Mouse (Mus musculus): ENCODE data around the gene Ykt6. TPM values are rescaled to one million over a fixed set of nuclear protein-coding genes. Genes with fewer than 3 reads are reported as not detected.
"Not testable (repeated sequence)": the region's sequence is repeated elsewhere in the genome, so short reads cannot be mapped to it uniquely, and the experiment has no call there.

Gene Ykt6
- polyA plus RNA-seq, 1 experiment from 2014 or later = 23.2 TPM

GRCm38 (mm10) chr11:6000961-6001682, 45.6 kb downstream of the Ykt6 start:
- H3K9me3 ChIP-seq (ENCODE audit: control insufficient read depth, low read depth, low read length) = no peaks in the 10 kb centered on the region
- no peaks in the 10 kb centered on the region for H3K36me3 ChIP-seq (ENCODE audit: control insufficient read depth, insufficient read depth, low read length)
- H3K4me1 ChIP-seq (ENCODE audit: control insufficient read depth, insufficient read depth, low read length) = peaks cover 25% of the 10 kb centered on the region
- no peak overlapping the region for H3K9ac ChIP-seq (replicated peaks; ENCODE audit: low read depth, low read length)
- peak; percentile 11; the same call in 1 of the 2 replicates for ATAC-seq (ENCODE audit: insufficient number of reproducible peaks, insufficient read depth, low FRiP score, low read depth)
- H3K4me2 ChIP-seq (replicated peaks; ENCODE audit: low read depth, low read length) = no peak overlapping the region
- H3K27ac ChIP-seq (ENCODE audit: low read length) = peak overlapping the region; percentile 86; the same call in 1 of the 2 replicates
- H3K27me3 ChIP-seq (ENCODE audit: control insufficient read depth, insufficient read depth, low read length) = no peaks in the 10 kb centered on the region
- WGBS = 75% methylated on average over 14 of the region's 14 CpGs
- no peak overlapping the region for H3K4me3 ChIP-seq (ENCODE audit: low read depth, low read length)

- no peak overlapping the region for H3K9ac ChIP-seq (replicated peaks; ENCODE audit: low read depth, low read length)
- H3K36me3 ChIP-seq (ENCODE audit: control insufficient read depth, insufficient read depth, low read length) = no peaks in the 10 kb centered on the region
- H3K27ac ChIP-seq (ENCODE audit: low read length) = no peak overlapping the region
- no peak for ATAC-seq (ENCODE audit: insufficient number of reproducible peaks, insufficient read depth, low FRiP score, low read depth)
- H3K4me1 ChIP-seq (ENCODE audit: control insufficient read depth, insufficient read depth, low read length) = peaks cover 25% of the 10 kb centered on the region
- H3K4me3 ChIP-seq (ENCODE audit: low read depth, low read length) = no peak overlapping the region
- H3K9me3 ChIP-seq (ENCODE audit: control insufficient read depth, low read depth, low read length) = no peaks in the 10 kb centered on the region
- H3K27me3 ChIP-seq (ENCODE audit: control insufficient read depth, insufficient read depth, low read length) = no peaks in the 10 kb centered on the region
- WGBS = 78% methylated on average over 9 of the region's 9 CpGs
- H3K4me2 ChIP-seq (replicated peaks; ENCODE audit: low read depth, low read length) = no peak overlapping the region
Measured at GRCm38 (mm10) chr11:6001981-6002649, 46.6 kb downstream of the Ykt6 start.

- no peaks in the 10 kb centered on the region for H3K36me3 ChIP-seq (ENCODE audit: control insufficient read depth, insufficient read depth, low read length)
- no peak overlapping the region for H3K9ac ChIP-seq (replicated peaks; ENCODE audit: low read depth, low read length)
- no peak overlapping the region for H3K4me2 ChIP-seq (replicated peaks; ENCODE audit: low read depth, low read length)
- no peaks in the 10 kb centered on the region for H3K27me3 ChIP-seq (ENCODE audit: control insufficient read depth, insufficient read depth, low read length)
- no peak for ATAC-seq (ENCODE audit: insufficient number of reproducible peaks, insufficient read depth, low FRiP score, low read depth)
- no peaks in the 10 kb centered on the region for H3K9me3 ChIP-seq (ENCODE audit: control insufficient read depth, low read depth, low read length)
- H3K4me3 ChIP-seq (ENCODE audit: low read depth, low read length) = no peak overlapping the region
- no peak overlapping the region for H3K27ac ChIP-seq (ENCODE audit: low read length)
- peaks cover 25% of the 10 kb centered on the region for H3K4me1 ChIP-seq (ENCODE audit: control insufficient read depth, insufficient read depth, low read length)
- 50% methylated on average over 2 of the region's 2 CpGs for WGBS
Measured at GRCm38 (mm10) chr11:6003046-6003639, 47.6 kb downstream of the Ykt6 start.

- H3K9ac ChIP-seq (replicated peaks; ENCODE audit: low read depth, low read length); H3K27me3 ChIP-seq (ENCODE audit: control insufficient read depth, insufficient read depth, low read length); H3K4me2 ChIP-seq (replicated peaks; ENCODE audit: low read depth, low read length); H3K36me3 ChIP-seq (ENCODE audit: control insufficient read depth, insufficient read depth, low read length); H3K27ac ChIP-seq (ENCODE audit: low read length); H3K4me3 ChIP-seq (ENCODE audit: low read depth, low read length); ATAC-seq (ENCODE audit: insufficient number of reproducible peaks, insufficient read depth, low FRiP score, low read depth); H3K9me3 ChIP-seq (ENCODE audit: control insufficient read depth, low read depth, low read length): not testable (repeated sequence)
- peaks cover 16% of the 10 kb centered on the region for H3K4me1 ChIP-seq (ENCODE audit: control insufficient read depth, insufficient read depth, low read length)
- 16% methylated on average over 1 of the region's 4 CpGs for WGBS
Measured at GRCm38 (mm10) chr11:6005374-6006043, 50.0 kb downstream of the Ykt6 start.

DNA sequence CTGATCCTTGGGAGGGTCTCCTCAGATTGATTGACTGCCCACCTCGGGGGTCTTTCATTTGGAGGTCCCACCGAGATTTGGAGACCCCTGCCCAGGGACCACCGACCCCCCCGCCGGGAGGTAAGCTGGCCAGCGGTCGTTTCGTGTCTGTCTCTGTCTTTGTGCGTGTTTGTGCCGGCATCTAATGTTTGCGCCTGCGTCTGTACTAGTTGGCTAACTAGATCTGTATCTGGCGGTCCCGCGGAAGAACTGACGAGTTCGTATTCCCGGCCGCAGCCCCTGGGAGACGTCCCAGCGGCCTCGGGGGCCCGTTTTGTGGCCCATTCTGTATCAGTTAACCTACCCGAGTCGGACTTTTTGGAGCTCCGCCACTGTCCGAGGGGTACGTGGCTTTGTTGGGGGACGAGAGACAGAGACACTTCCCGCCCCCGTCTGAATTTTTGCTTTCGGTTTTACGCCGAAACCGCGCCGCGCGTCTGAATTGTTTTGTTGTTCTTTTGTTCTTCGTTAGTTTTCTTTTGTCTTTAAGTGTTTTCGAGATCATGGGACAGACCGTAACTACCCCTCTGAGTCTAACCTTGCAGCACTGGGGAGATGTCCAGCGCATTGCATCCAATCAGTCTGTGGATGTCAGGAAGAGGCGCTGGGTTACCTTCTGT, 51.0 kb downstream of the Ykt6 start:
- not testable (repeated sequence) for H3K36me3 ChIP-seq (ENCODE audit: control insufficient read depth, insufficient read depth, low read length); H3K27me3 ChIP-seq (ENCODE audit: control insufficient read depth, insufficient read depth, low read length); H3K4me1 ChIP-seq (ENCODE audit: control insufficient read depth, insufficient read depth, low read length); H3K9me3 ChIP-seq (ENCODE audit: control insufficient read depth, low read depth, low read length); H3K9ac ChIP-seq (replicated peaks; ENCODE audit: low read depth, low read length); H3K27ac ChIP-seq (ENCODE audit: low read length); ATAC-seq (ENCODE audit: insufficient number of reproducible peaks, insufficient read depth, low FRiP score, low read depth)
- WGBS = 2% methylated on average over 36 of the region's 44 CpGs
- Histone ChIP-seq H3K4me3 (ENCODE audit: low read depth, low read length) (peak overlapping the region; percentile 33), H3K4me2 (replicated peaks; ENCODE audit: low read depth, low read length) (peak overlapping the region; percentile 39)

GRCm38 (mm10) chr11:6007010-6007778, 51.7 kb downstream of the Ykt6 start:
- H3K9ac ChIP-seq (replicated peaks; ENCODE audit: low read depth, low read length) = not testable (repeated sequence)

GRCm38 (mm10) chr11:6007779-6008128, 52.3 kb downstream of the Ykt6 start:
- not testable (repeated sequence) for H3K27me3 ChIP-seq (ENCODE audit: control insufficient read depth, insufficient read depth, low read length); H3K4me1 ChIP-seq (ENCODE audit: control insufficient read depth, insufficient read depth, low read length); H3K9me3 ChIP-seq (ENCODE audit: control insufficient read depth, low read depth, low read length); H3K9ac ChIP-seq (replicated peaks; ENCODE audit: low read depth, low read length); H3K27ac ChIP-seq (ENCODE audit: low read length); H3K36me3 ChIP-seq (ENCODE audit: control insufficient read depth, insufficient read depth, low read length); ATAC-seq (ENCODE audit: insufficient number of reproducible peaks, insufficient read depth, low FRiP score, low read depth)
- WGBS = 27% methylated on average over 9 of the region's 13 CpGs
- peak overlapping the region; percentile 33; the same call in 1 of the 2 replicates for H3K4me3 ChIP-seq (ENCODE audit: low read depth, low read length)
- H3K4me2 ChIP-seq (replicated peaks; ENCODE audit: low read depth, low read length) = peak overlapping the region; percentile 25; the same call in 1 of the 2 replicates

More at GRCm38 (mm10) chr11:6007010-6007778, 51.7 kb downstream of the Ykt6 start:
- not testable (repeated sequence) for H3K36me3 ChIP-seq (ENCODE audit: control insufficient read depth, insufficient read depth, low read length); ATAC-seq (ENCODE audit: insufficient number of reproducible peaks, insufficient read depth, low FRiP score, low read depth); H3K4me1 ChIP-seq (ENCODE audit: control insufficient read depth, insufficient read depth, low read length); H3K27ac ChIP-seq (ENCODE audit: low read length); H3K9me3 ChIP-seq (ENCODE audit: control insufficient read depth, low read depth, low read length); H3K27me3 ChIP-seq (ENCODE audit: control insufficient read depth, insufficient read depth, low read length)
- H3K4me3 ChIP-seq (ENCODE audit: low read depth, low read length) = peak overlapping the region; percentile 33
- peak overlapping the region; percentile 39 for H3K4me2 ChIP-seq (replicated peaks; ENCODE audit: low read depth, low read length)
- 7% methylated on average over 22 of the region's 49 CpGs for WGBS

All from stomach, embryonic 14.5 days (tissue).